Mouse (Mus musculus): ENCODE measurements around the gene Fbxw7. TPM values are rescaled to one million over a fixed set of nuclear protein-coding genes. Genes with fewer than 3 reads are reported as not detected.

Fbxw7 gene
- polyA plus RNA-seq, 1 experiment from 2014 or later = 26.0 TPM

- no peak for ATAC-seq (ENCODE audit: low FRiP score)
- Histone ChIP-seq H3K4me3 (replicated peaks) (no peak overlapping the region), H3K9ac (no peak overlapping the region), H3K36me3 (replicated peaks) (no peaks in the 10 kb centered on the region), H3K4me1 (peaks cover 3% of the 10 kb centered on the region), H3K27me3 (no peaks in the 10 kb centered on the region), H3K9me3 (no peaks in the 10 kb centered on the region), H3K4me2 (no peak overlapping the region), H3K27ac (no peak overlapping the region)
- 82% methylated on average over 3 of the region's 3 CpGs for WGBS
These were observed 7.2 kb upstream of the Fbxw7 start for GRCm38 (mm10) chr3:84807826-84808225.

GRCm38 (mm10) chr3:84808906-84809305, 6.2 kb upstream of the Fbxw7 start:
- no peak for ATAC-seq (ENCODE audit: low FRiP score)
- Histone ChIP-seq H3K4me2 (no peak overlapping the region), H3K4me1 (peaks cover 12% of the 10 kb centered on the region), H3K27ac (no peak overlapping the region), H3K36me3 (replicated peaks) (no peaks in the 10 kb centered on the region), H3K4me3 (replicated peaks) (no peak overlapping the region), H3K9me3 (no peaks in the 10 kb centered on the region), H3K9ac (no peak overlapping the region), H3K27me3 (no peaks in the 10 kb centered on the region)

DNA sequence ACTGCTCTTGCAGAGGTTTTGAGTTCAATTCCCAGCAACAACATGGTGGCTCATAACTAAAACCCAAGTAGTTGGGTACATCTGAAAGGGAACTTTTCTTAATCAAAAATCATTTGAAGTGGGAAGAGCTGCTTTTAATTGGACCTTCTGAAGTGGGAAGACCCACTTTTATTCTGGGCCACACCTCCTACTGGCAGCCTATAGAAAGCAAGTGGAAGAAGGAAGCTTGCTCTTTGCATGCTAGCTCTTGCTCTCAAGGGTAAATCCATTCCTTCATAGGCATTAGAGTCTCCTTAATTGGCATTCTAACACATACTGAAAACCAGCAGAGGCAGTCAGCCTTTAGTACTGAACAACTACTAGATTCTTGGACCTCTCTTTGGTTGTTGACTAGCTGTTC, 4.3 kb upstream of the Fbxw7 start:
- Histone ChIP-seq H3K27ac (no peak overlapping the region), H3K4me3 (replicated peaks) (no peak overlapping the region), H3K9me3 (no peaks in the 10 kb centered on the region), H3K36me3 (replicated peaks) (no peaks in the 10 kb centered on the region), H3K4me2 (no peak overlapping the region), H3K4me1 (peaks cover 16% of the 10 kb centered on the region), H3K27me3 (no peaks in the 10 kb centered on the region), H3K9ac (no peak overlapping the region)
- ATAC-seq (ENCODE audit: low FRiP score) = no peak

DNA sequence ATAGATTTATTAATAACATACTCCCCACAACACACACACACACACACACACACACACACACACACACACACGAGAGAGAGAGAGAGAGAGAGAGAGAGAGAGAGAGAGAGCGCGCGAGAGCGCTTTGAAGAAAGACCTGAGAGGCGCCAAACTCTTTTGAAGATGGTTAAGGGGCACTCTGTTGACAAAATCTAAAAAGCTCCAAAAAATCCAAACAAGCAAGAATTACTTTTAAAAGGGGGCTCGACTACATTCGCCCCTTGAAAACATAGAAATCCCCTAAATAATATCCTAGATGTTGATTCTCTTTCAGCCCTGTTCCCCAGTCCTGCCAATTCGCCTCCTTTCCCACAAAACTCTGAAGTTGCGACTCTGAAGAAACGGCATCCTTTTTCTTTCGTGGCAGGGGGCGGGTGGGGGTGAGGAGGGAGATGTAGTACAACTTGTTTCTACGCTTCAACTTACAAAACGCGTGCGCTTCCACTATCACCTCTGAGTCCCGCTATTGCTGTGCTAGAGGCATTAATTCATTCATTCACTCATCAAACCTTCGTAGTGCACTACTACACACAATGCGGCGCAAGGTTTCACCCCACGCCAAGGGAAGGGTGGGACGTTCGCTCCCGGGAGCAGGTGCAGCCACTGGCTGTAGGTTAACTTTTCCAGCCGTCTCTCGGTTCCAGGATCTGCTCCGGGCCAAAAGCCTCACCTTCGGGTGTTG, 1.5 kb upstream of the Fbxw7 start:
- H3K9ac ChIP-seq = peak overlapping the region; percentile 76
- peak overlapping the region; percentile 99 for H3K4me3 ChIP-seq (replicated peaks)
- no peaks in the 10 kb centered on the region for H3K36me3 ChIP-seq (replicated peaks)
- peaks cover 26% of the 10 kb centered on the region for H3K4me1 ChIP-seq
- H3K27ac ChIP-seq = peak overlapping the region; percentile 96
- ATAC-seq (ENCODE audit: low FRiP score) = peak; percentile 40
- H3K9me3 ChIP-seq = no peaks in the 10 kb centered on the region
- no peaks in the 10 kb centered on the region for H3K27me3 ChIP-seq
- peak overlapping the region; percentile 78 for H3K4me2 ChIP-seq
- WGBS = under 1% methylated on average over 29 of the region's 29 CpGs

- ATAC-seq (ENCODE audit: low FRiP score) = peak; percentile 98
- Histone ChIP-seq H3K4me3 (replicated peaks) (peak overlapping the region; percentile 99), H3K36me3 (replicated peaks) (no peaks in the 10 kb centered on the region), H3K9me3 (no peaks in the 10 kb centered on the region), H3K27ac (peak overlapping the region; percentile 96), H3K9ac (peak overlapping the region; percentile 91), H3K27me3 (no peaks in the 10 kb centered on the region), H3K4me2 (peak overlapping the region; percentile 99), H3K4me1 (peaks cover 26% of the 10 kb centered on the region)
- under 1% methylated on average over 45 of the region's 60 CpGs for WGBS
These were observed 809 bp upstream of the Fbxw7 start for GRCm38 (mm10) chr3:84814157-84814761.

DNA sequence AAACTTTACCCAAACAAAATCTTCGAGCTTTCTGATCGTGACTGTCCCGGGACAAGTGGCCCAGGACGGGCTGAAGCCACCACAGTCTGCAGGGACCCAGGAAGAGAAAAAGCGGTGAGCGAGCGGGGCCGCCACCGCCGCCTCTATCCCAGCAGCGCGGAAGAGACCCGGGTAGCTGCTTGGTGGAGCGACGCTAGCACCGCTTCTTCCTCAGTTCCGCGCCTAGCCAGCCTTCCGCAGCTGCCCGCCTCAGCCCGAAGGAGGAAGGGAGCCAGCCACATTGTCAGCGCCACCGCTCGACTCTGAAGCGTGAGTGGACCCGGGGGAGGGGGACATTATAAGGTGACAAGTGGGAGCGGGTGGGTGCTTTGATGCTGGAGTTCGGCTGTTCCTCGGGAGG, 393 bp downstream of the Fbxw7 start:
- WGBS = under 1% methylated on average over 29 of the region's 29 CpGs
- Histone ChIP-seq H3K36me3 (replicated peaks) (no peaks in the 10 kb centered on the region), H3K4me2 (peak overlapping the region; percentile 99), H3K9me3 (no peaks in the 10 kb centered on the region), H3K27ac (peak overlapping the region; percentile 96; the same call in 1 of the 2 replicates), H3K9ac (peak overlapping the region; percentile 91), H3K27me3 (no peaks in the 10 kb centered on the region), H3K4me1 (peaks cover 26% of the 10 kb centered on the region), H3K4me3 (replicated peaks) (peak overlapping the region; percentile 99)
- peak; percentile 14; the same call in 1 of the 2 replicates for ATAC-seq (ENCODE audit: low FRiP score)

DNA sequence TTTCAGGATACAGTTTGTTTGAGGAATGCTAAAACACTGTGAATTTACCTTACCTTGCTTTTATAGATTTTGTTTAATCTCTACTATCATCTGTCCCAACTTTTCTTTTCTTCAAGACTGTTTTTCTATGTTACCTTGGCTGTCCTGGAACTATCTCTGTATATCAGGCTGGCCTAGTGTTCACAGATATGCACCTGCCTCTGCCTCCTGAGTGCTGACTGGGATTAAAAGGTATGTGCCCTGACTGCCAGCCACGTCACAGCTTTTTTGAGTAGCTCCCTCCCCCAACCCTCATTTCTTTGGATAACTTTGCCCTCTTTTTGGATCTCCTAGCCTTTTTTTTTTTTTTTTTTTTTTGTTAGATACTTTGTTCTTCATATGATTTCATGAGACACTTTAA, 1.9 kb downstream of the Fbxw7 start:
- Histone ChIP-seq H3K27ac (no peak overlapping the region), H3K4me1 (peaks cover 26% of the 10 kb centered on the region), H3K4me3 (replicated peaks) (no peak overlapping the region), H3K36me3 (replicated peaks) (no peaks in the 10 kb centered on the region), H3K9me3 (no peaks in the 10 kb centered on the region), H3K27me3 (no peaks in the 10 kb centered on the region), H3K9ac (no peak overlapping the region), H3K4me2 (no peak overlapping the region)
- whole genome bisulfite sequencing = 59% methylated on average over 1 of the region's 1 CpGs
- no peak for ATAC-seq (ENCODE audit: low FRiP score)

GRCm38 (mm10) chr3:84820654-84821201, 5.7 kb downstream of the Fbxw7 start:
- H3K36me3 ChIP-seq (replicated peaks) = no peaks in the 10 kb centered on the region
- 53% methylated on average over 2 of the region's 2 CpGs for WGBS
- peaks cover 11% of the 10 kb centered on the region for H3K4me1 ChIP-seq
- no peak for ATAC-seq (ENCODE audit: low FRiP score)
- no peak overlapping the region for H3K9ac ChIP-seq
- H3K27me3 ChIP-seq = no peaks in the 10 kb centered on the region
- H3K9me3 ChIP-seq = no peaks in the 10 kb centered on the region
- H3K4me2 ChIP-seq = no peak overlapping the region
- H3K27ac ChIP-seq = no peak overlapping the region
- H3K4me3 ChIP-seq (replicated peaks) = no peak overlapping the region

- ATAC-seq (ENCODE audit: low FRiP score) = no peak
- WGBS = 71% methylated on average over 5 of the region's 5 CpGs
These were observed 10.9 kb downstream of the Fbxw7 start for GRCm38 (mm10) chr3:84825990-84826389.

GRCm38 (mm10) chr3:84826405-84826804, 11.3 kb downstream of the Fbxw7 start:
- ATAC-seq (ENCODE audit: low FRiP score) = no peak
- Histone ChIP-seq H3K4me2 (no peak overlapping the region), H3K4me1 (no peaks in the 10 kb centered on the region; the same call in 1 of the 2 replicates), H3K4me3 (replicated peaks) (no peak overlapping the region), H3K36me3 (replicated peaks) (no peaks in the 10 kb centered on the region), H3K9me3 (no peaks in the 10 kb centered on the region), H3K27ac (no peak overlapping the region), H3K9ac (no peak overlapping the region), H3K27me3 (no peaks in the 10 kb centered on the region)
- WGBS = 84% methylated on average over 3 of the region's 3 CpGs

More at GRCm38 (mm10) chr3:84825990-84826389, 10.9 kb downstream of the Fbxw7 start:
- H3K27me3 ChIP-seq = no peaks in the 10 kb centered on the region
- H3K27ac ChIP-seq = no peak overlapping the region
- no peak overlapping the region for H3K4me3 ChIP-seq (replicated peaks)
- H3K4me2 ChIP-seq = no peak overlapping the region
- H3K36me3 ChIP-seq (replicated peaks) = no peaks in the 10 kb centered on the region
- no peaks in the 10 kb centered on the region; the same call in 1 of the 2 replicates for H3K4me1 ChIP-seq
- no peaks in the 10 kb centered on the region for H3K9me3 ChIP-seq
- H3K9ac ChIP-seq = no peak overlapping the region

DNA sequence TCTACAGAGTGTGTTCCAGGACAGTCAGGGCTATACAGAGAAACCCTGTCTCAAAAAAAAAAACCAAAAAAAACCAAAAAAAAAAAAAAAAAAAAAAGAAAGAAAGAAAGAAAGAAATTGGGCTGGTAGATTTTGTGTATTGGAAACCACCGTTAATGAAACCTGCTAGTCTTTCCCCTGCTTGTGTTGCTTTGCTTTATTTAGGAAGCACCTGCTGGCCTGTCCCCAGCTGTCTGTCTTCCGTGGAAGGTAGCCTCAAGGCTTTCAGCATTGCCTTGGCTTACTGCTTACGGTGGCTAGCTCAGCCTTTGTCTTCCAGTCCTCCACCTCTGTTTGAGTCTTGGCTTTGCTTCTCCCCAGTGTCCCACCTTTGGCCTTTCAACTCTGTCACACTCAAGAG, 11.9 kb downstream of the Fbxw7 start:
- no peak for ATAC-seq (ENCODE audit: low FRiP score)
- no peak overlapping the region for H3K27ac ChIP-seq
- 74% methylated on average over 3 of the region's 3 CpGs for WGBS
- H3K36me3 ChIP-seq (replicated peaks) = no peaks in the 10 kb centered on the region
- no peak overlapping the region for H3K4me2 ChIP-seq
- H3K4me1 ChIP-seq = no peaks in the 10 kb centered on the region; the same call in 1 of the 2 replicates
- no peaks in the 10 kb centered on the region for H3K9me3 ChIP-seq
- no peak overlapping the region for H3K4me3 ChIP-seq (replicated peaks)
- no peaks in the 10 kb centered on the region for H3K27me3 ChIP-seq
- no peak overlapping the region for H3K9ac ChIP-seq

- Histone ChIP-seq H3K9ac (no peak overlapping the region), H3K4me2 (no peak overlapping the region), H3K27ac (no peak overlapping the region), H3K36me3 (replicated peaks) (no peaks in the 10 kb centered on the region), H3K4me3 (replicated peaks) (no peak overlapping the region), H3K27me3 (no peaks in the 10 kb centered on the region), H3K9me3 (no peaks in the 10 kb centered on the region), H3K4me1 (no peaks in the 10 kb centered on the region; the same call in 1 of the 2 replicates)
- 88% methylated on average over 4 of the region's 4 CpGs for WGBS
- no peak for ATAC-seq (ENCODE audit: low FRiP score)
These were observed 12.5 kb downstream of the Fbxw7 start for GRCm38 (mm10) chr3:84827617-84828016.
